Mouse (Mus musculus) bone marrow, adult 2 months (tissue): ENCODE measurements around the gene Mast4.

Experiments
- CTCF ChIP-seq: fragments of 200-500 bp; IDR thresholded peaks from 2 replicates; pipeline ENCODE4 v1.5.1; 2011; ENCODE audit warnings: low read length, control low read depth; ENCODE audit not compliant: control insufficient read depth, insufficient read depth
- POLR2A ChIP-seq: fragments of 200-500 bp; IDR thresholded peaks from 2 replicates; pipeline ENCODE4 v1.6.1; 2011; ENCODE audit warnings: low read depth, mild to moderate bottlenecking, control low read depth, low read length, borderline replicate concordance; ENCODE audit not compliant: control insufficient read depth

DNA sequence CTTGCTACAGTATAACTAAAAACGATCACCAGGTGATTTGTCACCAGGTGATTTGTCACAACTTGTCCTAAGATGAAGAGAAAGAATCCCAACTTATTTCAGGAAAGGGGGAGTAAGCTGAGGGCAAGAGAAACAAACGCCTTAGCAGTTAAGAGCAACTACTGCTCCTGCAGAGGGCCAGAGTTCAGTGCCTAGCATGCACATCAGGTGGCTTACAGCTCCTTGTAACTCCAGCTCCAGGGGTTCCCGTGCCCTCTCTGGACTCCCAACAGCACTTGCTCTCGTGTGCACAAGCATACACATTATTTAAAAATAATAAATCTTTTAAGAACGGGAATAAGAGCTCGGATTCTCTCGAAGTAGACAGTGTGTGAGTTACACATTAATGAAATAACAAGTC is 3.2 kb downstream of the Mast4 start:
- no peak for TF ChIP-seq CTCF
- TF ChIP-seq POLR2A = no peak
